ENCODE assay signal across 9 mouse cellular contexts in the genomic region with DNA sequence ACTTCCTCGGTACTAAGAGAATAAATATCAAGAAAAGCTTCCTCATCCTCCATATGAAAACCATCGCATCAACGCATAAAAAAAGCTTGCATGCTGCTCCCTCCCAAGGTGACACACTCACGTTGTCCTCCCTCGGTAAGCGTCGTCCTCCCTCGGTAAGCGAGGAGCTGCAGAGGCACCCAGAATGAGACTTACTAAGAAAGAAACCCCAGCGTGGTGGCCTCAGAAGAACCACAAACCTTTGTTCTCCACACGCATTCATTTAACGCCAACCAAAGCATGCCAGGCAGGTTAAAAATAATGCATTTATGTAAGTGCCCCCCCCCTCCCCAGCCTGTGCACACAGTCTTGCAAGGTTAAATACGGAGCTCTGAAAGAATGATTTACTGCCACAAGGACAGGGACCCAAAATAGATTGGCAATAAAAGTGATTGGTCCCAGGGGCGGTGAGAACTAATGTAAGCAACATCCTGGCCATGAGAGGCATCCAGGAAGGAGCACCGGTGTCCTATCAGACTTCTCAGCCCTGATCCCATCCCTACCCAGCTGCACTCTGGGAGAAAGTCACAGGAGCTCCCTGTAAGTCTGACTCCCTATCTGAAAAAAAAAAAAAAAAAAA. TPM values are rescaled to one million over a fixed set of nuclear protein-coding genes. Genes with fewer than 3 reads are reported as not detected.
DNase-seq lines count a peak whose midpoint lies in the region; ATAC-seq and TF ChIP-seq lines count a peak whose summit lies in the region.
"Had no signal": no experiment of that assay in that cellular context is flagged by ENCODE, and none has a peak within 500 bp of the region (broad histone marks: within the 10 kb centered on the region; RNA-seq: fewer than 3 reads in every experiment).

No protein-coding gene starts in this region.

- peak overlapping the region; percentile 57 for H3K9ac ChIP-seq in heart, embryonic 16.5 days (ENCODE audit: low read length)
- H3K9ac ChIP-seq in limb, embryonic 13.5 days = no peak overlapping the region; the same call in 1 of the 2 replicates
- H3K9ac ChIP-seq: liver, embryonic 13.5 days had no signal

- DNase-seq in cerebellum, adult 2 months = peak; percentile 45 to 48
- no peak for DNase-seq in cerebellum, adult 11 months
- peak; percentile 57 for DNase-seq in adrenal gland, adult 8-10 months
- no peak for DNase-seq in retina, postnatal 1 day
- no peak for DNase-seq in urinary bladder, postnatal 14 days (ENCODE audit: low spot score)
- DNase-seq in B cell, adult 2 months = no peak
- DNase-seq: liver, embryonic 13.5 days had no signal

- H3K4me2 ChIP-seq in heart, embryonic 16.5 days (ENCODE audit: low read depth, low read length) = peak overlapping the region; percentile 60
- peak overlapping the region; percentile 30 for H3K4me2 ChIP-seq in limb, embryonic 13.5 days (replicated peaks)
- H3K4me2 ChIP-seq: liver, embryonic 13.5 days had no signal

- no peaks in the 10 kb centered on the region for H3K27me3 ChIP-seq in cerebellum, adult 2 months (ENCODE audit: control insufficient read depth, insufficient read depth, low read length)
- no peaks in the 10 kb centered on the region for H3K27me3 ChIP-seq in heart, embryonic 16.5 days (ENCODE audit: control insufficient read depth, insufficient read depth, low read length)
- 0 out of 2 replicates have a peak, but pooled peaks cover 2% of the 10 kb centered on the region for H3K27me3 ChIP-seq in limb, embryonic 13.5 days

- H3K4me1 ChIP-seq in cerebellum, adult 2 months (ENCODE audit: control insufficient read depth, insufficient read depth, low read length) = peaks cover 23% of the 10 kb centered on the region
- peaks cover 48% of the 10 kb centered on the region for H3K4me1 ChIP-seq in heart, embryonic 16.5 days (ENCODE audit: control insufficient read depth, insufficient read depth, low read length)
- peaks cover 55% of the 10 kb centered on the region for H3K4me1 ChIP-seq in limb, embryonic 13.5 days

- WGBS in cerebellum, adult 2 months = 6% methylated on average over 15 of the region's 15 CpGs
- WGBS in heart, embryonic 16.5 days = 15% methylated on average over 15 of the region's 15 CpGs
- WGBS in limb, embryonic 13.5 days = 9% methylated on average over 15 of the region's 15 CpGs

- peak overlapping the region; percentile 52 for H3K4me3 ChIP-seq in cerebellum, adult 2 months (replicated peaks; ENCODE audit: insufficient read depth, low read depth, low read length)
- peak overlapping the region; percentile 31 for H3K4me3 ChIP-seq in heart, embryonic 16.5 days (ENCODE audit: low read length)
- no peak overlapping the region for H3K4me3 ChIP-seq in limb, embryonic 13.5 days
- H3K4me3 ChIP-seq: liver, embryonic 13.5 days had no signal

- no peak for TF ChIP-seq POLR2A in cerebellum, adult 2 months (IDR thresholded peaks at IDR 0.05; ENCODE audit: borderline replicate concordance, insufficient read depth, low read length)

- H3K27ac ChIP-seq in cerebellum, adult 2 months (ENCODE audit: insufficient read depth, low read length) = peak overlapping the region; percentile 9
- H3K27ac ChIP-seq in heart, embryonic 16.5 days (ENCODE audit: low read length) = peak overlapping the region; percentile 34; the same call in 1 of the 2 replicates
- no peak overlapping the region for H3K27ac ChIP-seq in limb, embryonic 13.5 days
- H3K27ac ChIP-seq: liver, embryonic 13.5 days had no signal

- no peak for TF ChIP-seq CTCF in cerebellum, adult 2 months (IDR thresholded peaks at IDR 0.05; ENCODE audit: borderline replicate concordance, insufficient read depth, low read depth, low read length)

- H3K36me3 ChIP-seq in heart, embryonic 16.5 days (ENCODE audit: control insufficient read depth, insufficient read depth) = no peaks in the 10 kb centered on the region
- no peaks in the 10 kb centered on the region for H3K36me3 ChIP-seq in limb, embryonic 13.5 days
- H3K36me3 ChIP-seq: liver, embryonic 13.5 days had no signal

- no peaks in the 10 kb centered on the region for H3K9me3 ChIP-seq in heart, embryonic 16.5 days (replicated peaks; ENCODE audit: control insufficient read depth, low read length)
- H3K9me3 ChIP-seq in limb, embryonic 13.5 days = no peaks in the 10 kb centered on the region
- H3K9me3 ChIP-seq: liver, embryonic 13.5 days had no signal

- ATAC-seq in heart, embryonic 16.5 days (replicated peaks; ENCODE audit: extremely low read depth, insufficient read depth, low FRiP score) = no peak
- ATAC-seq in limb, embryonic 13.5 days (ENCODE audit: low FRiP score, low read depth) = no peak

RNA-seq across cellular contexts. Expression of a gene that starts 3.9 kb away (rescaled TPM):
- 187 and 207 TPM in 2 replicates for polyA plus RNA-seq in cerebellum, adult 2 months (2012; rRNA removed)
- total RNA-seq in adrenal gland, adult 8-10 months (2022) = 10 to 100 TPM; 57.9 to 84.0 (median 69.8) TPM
- polyA plus RNA-seq in heart, embryonic 16.5 days (2015; fragmentation: Nextera tagmentation; extraction: Ambion mirVana) = 17.2 and 18.7 TPM in 2 replicates
- polyA plus RNA-seq in limb, embryonic 13.5 days (2015; fragmentation: Nextera tagmentation; extraction: Ambion mirVana) = 61.6 and 64.8 TPM in 2 replicates

Comparison
In these comparisons a context has a peak if more than half of its experiments do, and no peak if none do; other contexts are left out.
1. DNase-seq: peak in cerebellum, adult 2 months (2 of 2) and adrenal gland, adult 8-10 months (single experiment); none in cerebellum, adult 11 months (single experiment), retina, postnatal 1 day (single experiment), urinary bladder, postnatal 14 days (single experiment) and B cell, adult 2 months (0 of 2).